Mouse (Mus musculus): Measurements from ENCODE around the gene Abcg3. TPM values are rescaled to one million over a fixed set of nuclear protein-coding genes. Genes with fewer than 3 reads are reported as not detected.
"Not testable (repeated sequence)": the region's sequence is repeated elsewhere in the genome, so short reads cannot be mapped to it uniquely, and the experiment has no call there.

Abcg3 gene
- total RNA-seq (2015; ENCODE audit: low replicate concordance) (5.4 and 10.1 TPM in 2 replicates), total RNA-seq (2017; ENCODE audit: low replicate concordance) (6.0 and 10.5 TPM in 2 replicates)

DNA sequence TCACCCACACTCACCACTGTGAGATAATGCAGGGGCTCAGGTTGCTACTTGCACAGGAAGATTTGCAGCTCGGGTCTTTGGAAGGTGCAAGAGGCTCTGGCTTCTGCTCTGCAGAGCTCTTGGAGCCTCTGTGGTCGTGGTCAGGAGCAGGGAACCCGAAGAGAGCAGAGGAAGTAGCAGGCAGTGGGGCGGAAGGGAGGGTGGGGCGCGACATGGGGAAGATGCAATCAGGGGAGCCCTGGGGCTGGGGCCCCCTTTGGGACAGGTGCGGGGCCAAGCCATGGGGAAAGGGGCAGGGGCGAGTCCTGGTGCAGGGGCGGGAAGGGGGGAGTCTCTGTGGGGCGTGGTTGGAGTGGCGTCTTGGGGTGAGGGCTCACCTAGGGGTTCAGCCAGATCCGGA is at the start of gene Abcg3:
TSS of gene Abcg3 (minus strand) at position 184 of the 400 bp plus-strand sequence.
- ATAC-seq (replicated peaks; ENCODE audit: low FRiP score, poor library complexity, severe bottlenecking), result no peak

DNA sequence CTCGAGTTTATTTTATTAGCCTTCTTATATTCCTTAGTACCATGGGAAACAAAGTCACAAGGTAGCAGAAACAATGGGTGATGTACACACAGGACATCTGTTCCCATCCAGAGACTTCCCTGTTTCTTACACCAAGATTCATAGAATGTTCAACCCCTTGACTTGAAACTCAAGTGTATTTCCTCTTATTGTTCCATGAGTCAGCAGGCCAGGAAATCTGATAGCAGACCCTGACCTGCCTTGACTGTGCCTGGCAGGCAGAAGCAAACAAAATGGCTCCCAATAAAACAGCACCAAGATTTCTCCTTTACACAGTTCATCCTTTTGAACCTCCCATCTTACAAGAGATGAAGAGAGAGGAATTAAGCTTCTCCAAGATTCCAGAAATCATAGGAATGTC is 30.0 kb upstream of the Abcg3 start:
- ATAC-seq (replicated peaks; ENCODE audit: low FRiP score, poor library complexity, severe bottlenecking), result no peak

DNA sequence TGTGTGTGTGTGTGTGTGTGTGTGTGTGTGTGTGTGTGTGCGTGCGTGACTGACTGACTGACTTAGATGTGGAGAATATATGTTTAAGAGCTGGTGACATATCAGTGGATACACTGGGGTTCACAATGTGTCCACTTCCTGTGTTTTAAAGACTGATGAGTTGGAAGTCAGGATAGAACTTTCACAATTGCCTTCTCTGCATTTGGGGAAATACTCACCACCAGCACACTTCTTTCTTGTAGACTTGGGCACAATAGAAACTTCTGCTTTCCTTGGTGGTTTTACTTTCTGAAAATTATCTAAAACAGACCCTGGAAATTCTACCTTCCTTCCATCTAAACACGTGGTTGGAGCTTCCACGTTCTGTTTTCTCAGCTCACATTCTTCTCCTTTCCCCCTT is 29.1 kb upstream of the Abcg3 start:
- no peak for ATAC-seq (replicated peaks; ENCODE audit: low FRiP score, poor library complexity, severe bottlenecking)

DNA sequence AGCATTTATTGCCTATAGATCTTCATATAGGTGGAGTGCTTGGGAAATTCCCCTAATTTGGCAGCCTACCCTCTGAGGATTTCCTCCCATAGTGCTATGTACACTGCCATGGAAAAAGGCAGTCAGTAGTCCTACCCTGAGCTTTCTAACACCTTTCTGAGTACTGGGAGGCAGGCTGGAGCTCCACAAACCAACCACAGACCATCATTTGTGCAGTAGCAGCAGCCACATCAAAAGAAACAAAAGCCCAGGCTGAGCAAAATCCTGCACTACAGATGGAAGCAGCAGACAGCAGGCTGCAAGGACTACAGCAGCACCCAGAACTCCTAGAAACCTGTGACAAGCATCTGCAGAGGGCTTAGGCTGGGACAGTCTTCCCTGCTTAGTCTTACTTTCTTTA is 27.9 kb upstream of the Abcg3 start:
- no peak for ATAC-seq (replicated peaks; ENCODE audit: low FRiP score, poor library complexity, severe bottlenecking)

DNA sequence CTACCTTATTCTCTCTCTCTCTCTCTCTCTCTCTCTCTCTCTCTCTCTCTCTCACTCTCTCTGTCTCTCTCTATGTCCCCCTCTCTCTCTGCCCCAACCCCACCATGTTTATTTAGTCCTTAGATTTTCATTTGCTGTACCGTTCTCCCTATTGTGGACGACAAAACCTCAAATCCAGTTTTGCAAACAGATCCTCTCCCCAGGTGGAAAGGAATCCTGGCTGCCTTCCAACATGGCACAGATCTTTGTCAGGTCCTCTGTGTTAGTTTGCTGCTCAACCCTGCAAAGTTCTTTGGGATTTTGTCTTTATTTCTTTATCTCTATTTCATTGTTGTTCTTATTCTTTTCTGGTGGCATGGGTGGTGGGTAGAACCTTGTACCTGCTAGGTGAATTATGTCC is 6.9 kb upstream of the Abcg3 start:
- ATAC-seq (replicated peaks; ENCODE audit: low FRiP score, poor library complexity, severe bottlenecking), result no peak

DNA sequence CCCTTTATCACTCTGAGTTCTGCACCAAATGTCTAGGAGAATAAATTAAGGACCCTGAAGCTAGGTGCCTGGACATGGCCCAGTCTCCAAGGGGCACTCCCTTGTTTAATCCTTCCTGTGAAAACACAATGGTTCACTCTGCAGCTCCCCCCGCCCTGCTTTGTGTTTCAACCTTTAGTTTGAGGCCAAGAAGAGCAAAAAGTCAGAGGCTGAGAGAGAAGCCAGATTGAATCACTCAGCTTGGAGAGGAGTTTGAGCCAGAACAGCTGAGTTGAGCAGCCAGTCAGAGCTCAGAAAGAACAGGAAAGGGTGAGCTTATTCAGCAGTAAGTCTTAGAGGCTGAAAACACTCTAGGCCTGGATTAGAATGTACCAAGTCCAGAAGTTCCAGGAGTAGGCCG is 5.5 kb upstream of the Abcg3 start:
- ATAC-seq (replicated peaks; ENCODE audit: low FRiP score, poor library complexity, severe bottlenecking), result no peak

DNA sequence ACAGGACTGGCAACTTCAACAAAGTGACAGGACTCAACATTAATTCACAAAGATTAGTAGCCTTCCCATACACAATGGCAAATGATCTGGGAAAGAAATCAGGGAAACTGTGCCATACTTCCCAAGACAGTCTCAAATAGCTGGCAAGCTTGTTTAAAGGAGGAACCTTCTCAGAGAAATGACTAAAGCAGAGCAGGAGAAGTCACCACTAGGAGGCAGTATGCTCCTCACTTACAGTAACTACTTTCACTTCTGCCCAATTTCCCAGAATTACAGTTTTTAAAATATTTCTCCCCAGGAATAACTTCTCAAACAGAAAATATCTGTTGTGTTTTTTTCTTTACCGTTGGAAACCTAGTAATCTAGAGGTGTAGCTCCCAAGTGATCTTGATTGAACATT is 4.2 kb upstream of the Abcg3 start:
- no peak for ATAC-seq (replicated peaks; ENCODE audit: low FRiP score, poor library complexity, severe bottlenecking)

DNA sequence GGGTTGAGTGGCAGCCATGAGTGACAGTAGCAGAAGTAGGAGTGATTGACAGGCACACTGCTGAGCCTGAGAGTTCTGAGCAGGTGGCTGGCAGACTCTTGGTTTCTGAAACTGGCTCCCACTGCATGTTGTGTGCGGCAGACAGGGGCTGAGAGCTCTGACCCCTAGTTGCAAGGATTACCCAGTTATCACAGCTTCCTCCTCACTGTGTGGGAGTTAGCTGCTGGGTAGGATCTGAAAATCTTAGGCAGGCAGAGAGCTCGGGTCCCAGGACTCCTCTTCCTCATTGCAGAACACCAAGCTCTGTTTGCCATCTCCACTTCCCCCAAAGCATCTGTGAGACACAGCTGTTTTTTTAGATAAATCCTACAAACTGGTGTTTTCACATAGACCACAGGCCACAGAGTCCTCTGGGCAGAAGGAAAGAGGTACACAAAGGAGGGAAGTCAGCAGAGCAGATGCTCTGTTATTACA is 3.4 kb downstream of the Abcg3 start:
- ATAC-seq (replicated peaks; ENCODE audit: low FRiP score, poor library complexity, severe bottlenecking), result no peak

DNA sequence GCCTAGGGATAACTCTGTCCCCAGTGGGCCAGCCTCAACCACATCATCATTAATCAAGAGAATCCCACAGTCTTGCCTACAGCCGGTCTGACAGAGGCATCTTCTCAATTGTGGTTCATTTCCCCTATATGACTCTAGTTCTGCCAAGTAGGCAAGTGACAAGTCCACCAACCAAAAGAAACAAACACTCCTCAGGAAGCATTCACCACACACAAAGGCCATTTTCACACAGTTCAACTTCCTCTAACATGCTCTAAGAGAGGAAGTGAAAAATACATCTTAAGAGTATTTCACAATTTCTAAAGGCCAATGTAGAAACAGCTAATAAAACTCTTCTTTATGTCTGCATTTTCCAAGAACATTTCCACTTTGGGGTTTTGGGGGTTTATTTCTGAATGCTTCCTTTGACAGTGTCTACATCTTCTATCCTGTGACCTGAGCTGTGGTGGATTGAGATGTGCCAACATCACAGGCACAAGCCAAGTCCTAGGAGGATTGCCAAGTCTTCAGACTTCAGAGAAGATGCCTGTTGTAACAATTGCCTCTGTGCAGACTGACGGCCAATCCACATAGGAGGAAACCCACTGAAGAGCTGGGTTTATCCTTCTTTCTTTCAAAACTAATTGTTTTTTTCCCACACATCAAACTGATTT is 24.3 kb downstream of the Abcg3 start:
- no peak for ATAC-seq (replicated peaks; ENCODE audit: low FRiP score, poor library complexity, severe bottlenecking)

DNA sequence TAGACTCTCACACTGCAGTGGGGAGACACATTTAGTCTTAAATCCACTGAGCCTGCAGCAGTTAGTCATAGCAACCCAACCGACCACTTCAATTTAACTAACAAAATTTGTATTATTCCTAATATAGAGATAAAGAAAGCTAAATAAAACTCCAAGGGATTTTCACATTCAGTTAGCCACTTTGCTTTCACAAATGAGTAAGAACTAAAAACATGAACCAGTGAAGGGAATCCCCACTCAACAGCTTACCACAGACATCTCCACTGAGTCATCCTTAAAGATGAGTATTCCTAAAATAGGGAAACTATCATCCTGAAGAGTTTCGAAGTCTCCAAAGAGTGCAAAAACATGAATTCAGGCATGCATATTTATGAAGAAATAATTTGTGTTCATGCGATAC is 27.3 kb downstream of the Abcg3 start:
- no peak for ATAC-seq (replicated peaks; ENCODE audit: low FRiP score, poor library complexity, severe bottlenecking)

DNA sequence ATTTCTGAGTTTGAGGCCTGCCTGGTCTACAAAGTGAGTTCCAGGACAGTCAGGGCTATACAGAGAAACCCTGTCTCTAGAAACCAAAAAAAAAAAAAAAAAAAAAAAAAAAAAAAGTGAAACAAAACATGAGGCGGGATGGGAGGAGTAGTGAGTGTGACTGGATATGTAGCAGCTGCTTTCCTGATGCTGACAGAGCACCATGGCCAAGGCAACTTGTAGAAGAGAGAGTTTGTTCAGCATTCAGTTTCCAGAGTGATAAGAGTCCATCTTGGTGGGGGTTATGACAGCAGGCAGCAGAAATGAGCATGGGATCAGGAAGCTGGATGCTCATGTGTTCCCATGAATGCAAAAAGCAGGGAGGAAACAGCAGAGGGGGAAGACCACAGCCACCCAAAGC is 35.6 kb downstream of the Abcg3 start:
- no peak for ATAC-seq (replicated peaks; ENCODE audit: low FRiP score, poor library complexity, severe bottlenecking)

DNA sequence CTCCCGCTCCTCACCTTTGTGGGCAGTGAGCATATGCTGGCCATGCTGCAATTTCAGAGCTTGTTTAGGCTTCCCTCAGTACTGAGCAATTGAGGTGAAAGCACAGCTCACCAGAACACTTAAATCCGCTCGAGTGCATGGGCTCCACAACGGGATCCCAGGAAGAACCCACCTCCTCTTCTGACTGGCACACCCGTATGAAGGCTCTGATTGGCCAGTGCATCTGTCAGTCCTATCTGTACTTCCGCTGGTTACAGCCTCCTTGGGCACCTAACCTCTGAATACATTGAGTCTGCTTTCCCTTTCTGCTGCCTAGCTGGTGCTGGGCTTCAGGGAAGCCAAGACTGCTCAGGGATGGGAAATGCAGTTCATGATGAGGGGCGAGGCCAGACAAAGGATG is 48.4 kb downstream of the Abcg3 start:
- no peak for ATAC-seq (replicated peaks; ENCODE audit: low FRiP score, poor library complexity, severe bottlenecking)

DNA sequence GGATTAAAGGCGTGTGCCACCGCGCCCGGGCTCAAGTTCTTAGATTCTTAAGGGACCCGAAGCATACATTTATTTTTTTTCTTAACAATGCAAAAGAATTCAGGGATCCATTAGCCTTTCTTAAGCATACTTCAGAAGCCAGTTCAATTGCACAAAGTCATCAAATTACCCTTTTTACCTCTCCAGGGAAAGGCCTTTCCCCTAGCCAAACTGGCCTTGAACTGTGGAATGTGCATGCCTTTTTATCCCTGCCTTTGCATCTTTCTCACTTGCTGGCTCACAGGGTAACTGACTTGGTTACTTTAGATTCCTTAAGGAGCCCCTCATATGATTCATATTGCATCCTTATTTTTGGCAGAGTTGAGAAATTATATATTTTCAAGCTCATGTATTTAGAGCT is 76.0 kb downstream of the Abcg3 start:
- ATAC-seq (replicated peaks; ENCODE audit: low FRiP score, poor library complexity, severe bottlenecking), result not testable (repeated sequence)

Other genes starting within 250 kb of the Abcg3 start
- gene Zfp951, start 122.6 kb downstream of the Abcg3 start, total RNA-seq (2015; ENCODE audit: low replicate concordance), result 1.1 and 2.1 TPM in 2 replicates
- 0.91 TPM in 1 of 2 replicates, not detected in the other for gene Zfp951, start 122.6 kb downstream of the Abcg3 start, total RNA-seq (2017; ENCODE audit: low replicate concordance)
- 1.7 and 6.8 TPM in 2 replicates for gene Gbp9, start 156.8 kb upstream of the Abcg3 start, total RNA-seq (2015; ENCODE audit: low replicate concordance)
- gene Gbp9, start 156.8 kb upstream of the Abcg3 start, total RNA-seq (2017; ENCODE audit: low replicate concordance), result 2.3 and 3.1 TPM in 2 replicates
- 2.9 and 5.9 TPM in 2 replicates for gene Gbp8, start 156.8 kb upstream of the Abcg3 start, total RNA-seq (2015; ENCODE audit: low replicate concordance)
- 5.4 and 6.5 TPM in 2 replicates for gene Gbp8, start 156.8 kb upstream of the Abcg3 start, total RNA-seq (2017; ENCODE audit: low replicate concordance)
- gene Gbp4, start 156.9 kb upstream of the Abcg3 start, total RNA-seq (2015; ENCODE audit: low replicate concordance), result 4.3 and 10.5 TPM in 2 replicates
- 0.30 and 3.9 TPM in 2 replicates for gene Gbp4, start 156.9 kb upstream of the Abcg3 start, total RNA-seq (2017; ENCODE audit: low replicate concordance)

Measured in erythroid progenitor cell, adult 5-6 weeks (primary cell).